Mouse (Mus musculus): ENCODE results near the gene Socs1. TPM values are rescaled to one million over a fixed set of nuclear protein-coding genes. Genes with fewer than 3 reads are reported as not detected.

Gene Socs1
- polyA plus RNA-seq, 1 experiment from 2014 or later, result 5.0 TPM

- Histone ChIP-seq H3K27ac (ENCODE audit: low read length) (no peak overlapping the region), H3K4me1 (ENCODE audit: control insufficient read depth, insufficient read depth, low read length) (peaks cover 6% of the 10 kb centered on the region), H3K4me2 (ENCODE audit: low read length) (no peak overlapping the region), H3K27me3 (ENCODE audit: control insufficient read depth, insufficient read depth, low read depth, low read length) (no peaks in the 10 kb centered on the region), H3K36me3 (ENCODE audit: control insufficient read depth, insufficient read depth, low read length) (no peaks in the 10 kb centered on the region), H3K9me3 (replicated peaks; ENCODE audit: control insufficient read depth, low read length, poor library complexity, severe bottlenecking) (no peaks in the 10 kb centered on the region), H3K4me3 (ENCODE audit: low read depth, low read length) (no peak overlapping the region), H3K9ac (ENCODE audit: low read depth, low read length) (no peak overlapping the region)
- ATAC-seq, result no peak
- 63% methylated on average over 4 of the region's 4 CpGs for WGBS
Measured at GRCm38 (mm10) chr16:10788866-10789265, 3.5 kb upstream of the Socs1 start.

- 57% methylated on average over 16 of the region's 16 CpGs for WGBS
- Histone ChIP-seq H3K4me1 (ENCODE audit: control insufficient read depth, insufficient read depth, low read length) (peaks cover 10% of the 10 kb centered on the region), H3K27ac (ENCODE audit: low read length) (no peak within 1 kb of the TSS), H3K36me3 (ENCODE audit: control insufficient read depth, insufficient read depth, low read length) (no peaks in the 10 kb centered on the region), H3K27me3 (ENCODE audit: control insufficient read depth, insufficient read depth, low read depth, low read length) (no peaks in the 10 kb centered on the region), H3K4me2 (ENCODE audit: low read length) (no peak within 1 kb of the TSS), H3K9me3 (replicated peaks; ENCODE audit: control insufficient read depth, low read length, poor library complexity, severe bottlenecking) (no peaks in the 10 kb centered on the region), H3K4me3 (ENCODE audit: low read depth, low read length) (no peak within 1 kb of the TSS), H3K9ac (ENCODE audit: low read depth, low read length) (no peak within 1 kb of the TSS)
- ATAC-seq, result no peak
Measured at GRCm38 (mm10) chr16:10788271-10788670, 2.9 kb upstream of the Socs1 start, which contains the start of gene Tnp2. TSS of gene Tnp2 (minus strand) at chr16:10788660.

GRCm38 (mm10) chr16:10787548-10788058 is 2.3 kb upstream of the Socs1 start:
- no peak overlapping the region for H3K4me2 ChIP-seq (ENCODE audit: low read length)
- no peaks in the 10 kb centered on the region for H3K27me3 ChIP-seq (ENCODE audit: control insufficient read depth, insufficient read depth, low read depth, low read length)
- H3K4me1 ChIP-seq (ENCODE audit: control insufficient read depth, insufficient read depth, low read length), result peaks cover 10% of the 10 kb centered on the region
- no peaks in the 10 kb centered on the region for H3K36me3 ChIP-seq (ENCODE audit: control insufficient read depth, insufficient read depth, low read length)
- H3K4me3 ChIP-seq (ENCODE audit: low read depth, low read length), result no peak overlapping the region
- ATAC-seq, result no peak
- H3K27ac ChIP-seq (ENCODE audit: low read length), result no peak overlapping the region
- no peak overlapping the region for H3K9ac ChIP-seq (ENCODE audit: low read depth, low read length)
- WGBS, result 82% methylated on average over 7 of the region's 7 CpGs
- H3K9me3 ChIP-seq (replicated peaks; ENCODE audit: control insufficient read depth, low read length, poor library complexity, severe bottlenecking), result no peaks in the 10 kb centered on the region

- Histone ChIP-seq H3K4me1 (ENCODE audit: control insufficient read depth, insufficient read depth, low read length) (peaks cover 16% of the 10 kb centered on the region), H3K27me3 (ENCODE audit: control insufficient read depth, insufficient read depth, low read depth, low read length) (no peaks in the 10 kb centered on the region), H3K36me3 (ENCODE audit: control insufficient read depth, insufficient read depth, low read length) (no peaks in the 10 kb centered on the region), H3K9ac (ENCODE audit: low read depth, low read length) (no peak overlapping the region), H3K4me2 (ENCODE audit: low read length) (no peak overlapping the region), H3K9me3 (replicated peaks; ENCODE audit: control insufficient read depth, low read length, poor library complexity, severe bottlenecking) (no peaks in the 10 kb centered on the region), H3K4me3 (ENCODE audit: low read depth, low read length) (no peak overlapping the region), H3K27ac (ENCODE audit: low read length) (no peak overlapping the region)
- ATAC-seq, result no peak
- WGBS, result 68% methylated on average over 4 of the region's 4 CpGs
Measured at GRCm38 (mm10) chr16:10786782-10787547, 1.6 kb upstream of the Socs1 start.

- H3K4me3 ChIP-seq (ENCODE audit: low read depth, low read length), result peak overlapping the region; percentile 66
- H3K27ac ChIP-seq (ENCODE audit: low read length), result peak overlapping the region; percentile 89
- peaks cover 16% of the 10 kb centered on the region for H3K4me1 ChIP-seq (ENCODE audit: control insufficient read depth, insufficient read depth, low read length)
- no peaks in the 10 kb centered on the region for H3K27me3 ChIP-seq (ENCODE audit: control insufficient read depth, insufficient read depth, low read depth, low read length)
- ATAC-seq, result peak; percentile 46
- peak overlapping the region; percentile 86 for H3K9ac ChIP-seq (ENCODE audit: low read depth, low read length)
- no peaks in the 10 kb centered on the region for H3K9me3 ChIP-seq (replicated peaks; ENCODE audit: control insufficient read depth, low read length, poor library complexity, severe bottlenecking)
- WGBS, result 2% methylated on average over 9 of the region's 9 CpGs
- peak overlapping the region; percentile 99 for H3K4me2 ChIP-seq (ENCODE audit: low read length)
- no peaks in the 10 kb centered on the region for H3K36me3 ChIP-seq (ENCODE audit: control insufficient read depth, insufficient read depth, low read length)
Measured at GRCm38 (mm10) chr16:10786288-10786687, 952 bp upstream of the Socs1 start.

GRCm38 (mm10) chr16:10784793-10785370 is 454 bp downstream of the Socs1 start:
- Histone ChIP-seq H3K4me2 (ENCODE audit: low read length) (peak overlapping the region; percentile 99), H3K4me1 (ENCODE audit: control insufficient read depth, insufficient read depth, low read length) (peaks cover 16% of the 10 kb centered on the region), H3K4me3 (ENCODE audit: low read depth, low read length) (peak overlapping the region; percentile 66), H3K9me3 (replicated peaks; ENCODE audit: control insufficient read depth, low read length, poor library complexity, severe bottlenecking) (no peaks in the 10 kb centered on the region), H3K9ac (ENCODE audit: low read depth, low read length) (peak overlapping the region; percentile 86), H3K27ac (ENCODE audit: low read length) (peak overlapping the region; percentile 89), H3K36me3 (ENCODE audit: control insufficient read depth, insufficient read depth, low read length) (no peaks in the 10 kb centered on the region), H3K27me3 (ENCODE audit: control insufficient read depth, insufficient read depth, low read depth, low read length) (no peaks in the 10 kb centered on the region)
- under 1% methylated on average over 34 of the region's 55 CpGs for WGBS
- ATAC-seq, result peak; percentile 85

GRCm38 (mm10) chr16:10783883-10784792 is 1.2 kb downstream of the Socs1 start:
- Histone ChIP-seq H3K36me3 (ENCODE audit: control insufficient read depth, insufficient read depth, low read length) (no peaks in the 10 kb centered on the region), H3K27ac (ENCODE audit: low read length) (peak overlapping the region; percentile 89), H3K4me2 (ENCODE audit: low read length) (peak overlapping the region; percentile 99), H3K4me3 (ENCODE audit: low read depth, low read length) (peak overlapping the region; percentile 66), H3K4me1 (ENCODE audit: control insufficient read depth, insufficient read depth, low read length) (peaks cover 16% of the 10 kb centered on the region), H3K9ac (ENCODE audit: low read depth, low read length) (peak overlapping the region; percentile 86), H3K9me3 (replicated peaks; ENCODE audit: control insufficient read depth, low read length, poor library complexity, severe bottlenecking) (no peaks in the 10 kb centered on the region), H3K27me3 (ENCODE audit: control insufficient read depth, insufficient read depth, low read depth, low read length) (no peaks in the 10 kb centered on the region)
- 0 out of 2 replicates have a peak, but pooled peaks have one; percentile 1 for ATAC-seq
- WGBS, result 3% methylated on average over 80 of the region's 81 CpGs

- H3K4me1 ChIP-seq (ENCODE audit: control insufficient read depth, insufficient read depth, low read length), result peaks cover 16% of the 10 kb centered on the region
- no peak overlapping the region for H3K9ac ChIP-seq (ENCODE audit: low read depth, low read length)
- no peaks in the 10 kb centered on the region for H3K27me3 ChIP-seq (ENCODE audit: control insufficient read depth, insufficient read depth, low read depth, low read length)
- ATAC-seq, result no peak
- H3K36me3 ChIP-seq (ENCODE audit: control insufficient read depth, insufficient read depth, low read length), result no peaks in the 10 kb centered on the region
- peak overlapping the region; percentile 99 for H3K4me2 ChIP-seq (ENCODE audit: low read length)
- no peaks in the 10 kb centered on the region for H3K9me3 ChIP-seq (replicated peaks; ENCODE audit: control insufficient read depth, low read length, poor library complexity, severe bottlenecking)
- 78% methylated on average over 8 of the region's 8 CpGs for whole genome bisulfite sequencing
- H3K27ac ChIP-seq (ENCODE audit: low read length), result no peak overlapping the region
- H3K4me3 ChIP-seq (ENCODE audit: low read depth, low read length), result peak overlapping the region; percentile 66
Measured at GRCm38 (mm10) chr16:10783451-10783850, 1.9 kb downstream of the Socs1 start.
